Mouse (Mus musculus) erythroblast, embryonic 14.5 days (primary cell): ENCODE measurements at regions not wholly inside any gene's neighbourhood (a gene's known extent, or its start where the extent isn't known, plus 50 kb on each side); places are given as distances from the start of the nearest gene placed in this dataset.

ENCODE experiments used
- H3K27me3 ChIP-seq: 2 replicates; pipeline ENCODE4 v1.6.1; 2012; ENCODE audit warnings: inconsistent platforms; ENCODE audit not compliant: control insufficient read depth
- H3K36me3 ChIP-seq: 2 replicates; pipeline ENCODE4 v1.6.1; 2012; ENCODE audit warnings: mild to moderate bottlenecking, inconsistent platforms; ENCODE audit not compliant: control insufficient read depth
- H3K4me1 ChIP-seq: 2 replicates; pipeline ENCODE4 v1.6.1; 2012; ENCODE audit warnings: inconsistent platforms; ENCODE audit not compliant: control insufficient read depth
- H3K4me3 ChIP-seq: replicated peaks from 2 replicates; pipeline ENCODE3; 2012; ENCODE audit warnings: moderate library complexity, mild to moderate bottlenecking, inconsistent platforms
- H3K9me3 ChIP-seq: 2 replicates; pipeline ENCODE4 v1.6.1; 2012; ENCODE audit warnings: low read length, inconsistent platforms, mixed read lengths; ENCODE audit not compliant: control insufficient read depth
- GATA1 ChIP-seq: IDR thresholded peaks from 2 replicates; pipeline ENCODE4 v1.6.1; 2012; ENCODE audit warnings: low read length, inconsistent platforms, mixed read lengths
- TAL1 ChIP-seq: IDR thresholded peaks from 3 replicates; pipeline ENCODE4 v1.6.1; 2012; ENCODE audit warnings: low read length, inconsistent platforms, mixed read lengths

- no peak for TF ChIP-seq TAL1
- TF ChIP-seq GATA1: no peak
- H3K4me1 ChIP-seq: peaks cover 2% of the 10 kb centered on the region; the same call in 1 of the 2 replicates
Observed at GRCm38 (mm10) chr15:59261380-59261779, 372.3 kb downstream of the Gm49356 start.

GRCm38 (mm10) chr15:59262380-59262779 is 373.3 kb downstream of the Gm49356 start:
- Histone ChIP-seq H3K36me3 (no peaks in the 10 kb centered on the region), H3K27me3 (no peaks in the 10 kb centered on the region), H3K9me3 (no peaks in the 10 kb centered on the region), H3K4me3 (no peak overlapping the region), H3K4me1 (peaks cover 2% of the 10 kb centered on the region; the same call in 1 of the 2 replicates)
- TF ChIP-seq GATA1: no peak
- TF ChIP-seq TAL1: no peak

More at GRCm38 (mm10) chr15:59261380-59261779, 372.3 kb downstream of the Gm49356 start:
- Histone ChIP-seq H3K36me3 (no peaks in the 10 kb centered on the region), H3K9me3 (no peaks in the 10 kb centered on the region), H3K27me3 (no peaks in the 10 kb centered on the region), H3K4me3 (no peak overlapping the region)

DNA sequence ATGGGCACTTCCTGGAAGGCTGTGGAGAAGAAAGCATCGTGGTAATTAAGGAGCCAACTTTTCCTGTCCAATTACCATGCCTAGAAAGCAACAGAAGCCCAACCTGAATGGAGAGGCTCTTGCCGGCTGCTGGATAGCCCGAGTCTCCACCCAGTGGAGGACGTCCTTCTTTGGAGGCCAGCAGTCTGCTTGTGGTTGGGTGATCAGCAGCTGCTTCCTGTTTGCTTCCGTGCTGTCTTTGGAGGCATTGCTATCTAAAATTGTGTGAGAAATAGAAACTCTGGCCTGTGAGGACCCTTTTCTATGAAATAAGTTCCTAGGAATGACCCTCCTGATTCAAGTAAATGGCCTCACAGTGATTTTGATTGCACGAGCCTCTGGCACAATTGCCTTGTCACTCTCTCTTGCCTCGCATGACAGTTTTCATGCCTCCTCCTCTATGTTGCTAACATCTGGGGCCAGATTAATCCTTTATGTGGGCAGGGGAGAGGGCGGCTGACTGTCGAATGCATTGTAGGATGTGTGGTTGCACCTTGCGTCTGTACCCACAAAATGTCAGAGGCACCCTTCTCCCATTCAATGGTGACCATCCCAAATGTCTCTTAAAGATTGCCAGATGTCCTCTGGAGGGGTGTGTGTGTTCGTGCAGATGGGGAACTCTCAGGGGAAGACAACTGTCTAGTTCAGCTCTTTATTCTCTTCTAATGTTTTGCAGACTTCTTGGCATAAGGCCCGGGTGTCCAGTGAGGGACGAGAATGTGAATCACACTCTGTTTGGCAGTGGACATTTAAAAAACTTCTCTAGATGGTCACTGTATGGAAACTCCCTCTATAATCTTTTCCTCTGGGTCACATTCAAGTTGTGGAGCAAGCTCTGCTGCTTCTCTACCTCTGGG is 374.6 kb downstream of the Gm49356 start:
- no peaks in the 10 kb centered on the region for H3K27me3 ChIP-seq
- H3K4me3 ChIP-seq: no peak overlapping the region
- no peak for TF ChIP-seq GATA1
- TF ChIP-seq TAL1: no peak
- H3K4me1 ChIP-seq: peaks cover 2% of the 10 kb centered on the region; the same call in 1 of the 2 replicates
- H3K9me3 ChIP-seq: no peaks in the 10 kb centered on the region
- H3K36me3 ChIP-seq: no peaks in the 10 kb centered on the region
